ENCODE assay signal across 1 mouse cellular context in genomic region chr14:62867576-62867975, GRCm38 (mm10).
TF ChIP-seq lines count a peak whose summit lies in the region.

No protein-coding gene starts in this region.

TF ChIP-seq in CH12.LX, 34 proteins besides CTCF, POLR2A, EP300 and RAD21 (continued from another document):
- TF ChIP-seq TCF12 (IDR thresholded peaks at IDR 0.05; ENCODE audit: low read depth, low read length), result peak; percentile 75; the same call in 1 of the 2 replicates
- no peak for TF ChIP-seq JUN (IDR thresholded peaks at IDR 0.05; ENCODE audit: insufficient read depth, low read depth, low read length)
- no peak for TF ChIP-seq UBTF (IDR thresholded peaks at IDR 0.05; ENCODE audit: low read depth, low read length)
- no peak for TF ChIP-seq NRF1 (IDR thresholded peaks at IDR 0.05; ENCODE audit: low read depth, low read length)
- TF ChIP-seq PAX5 (IDR thresholded peaks at IDR 0.05; ENCODE audit: low read length), result no peak
- no peak for TF ChIP-seq KAT2A (IDR thresholded peaks at IDR 0.05; ENCODE audit: insufficient replicate concordance, low read length)
- TF ChIP-seq SIN3A (IDR thresholded peaks at IDR 0.05; ENCODE audit: low read length), result no peak
- 0 out of 2 replicates have a peak, but pooled peaks have one; percentile 21 for TF ChIP-seq ELF1 (IDR thresholded peaks at IDR 0.05; ENCODE audit: low read depth, low read length)
- TF ChIP-seq ETS1 (conservative IDR thresholded peaks at IDR 0.05; ENCODE audit: low read depth, low read length), result peak; percentile 68
- no peak for TF ChIP-seq JUND (conservative IDR thresholded peaks at IDR 0.05; ENCODE audit: low read depth, low read length)
- no peak for TF ChIP-seq MAX (IDR thresholded peaks at IDR 0.05; ENCODE audit: low read length)
- peak; percentile 33; the same call in 1 of the 2 replicates for TF ChIP-seq BHLHE40 (IDR thresholded peaks at IDR 0.05; ENCODE audit: low read depth, low read length)
- no peak for TF ChIP-seq ZC3H11A (IDR thresholded peaks at IDR 0.05; ENCODE audit: low read depth, low read length)
- no peak for TF ChIP-seq MAFK (IDR thresholded peaks at IDR 0.05; ENCODE audit: insufficient replicate concordance, low read length)
- TF ChIP-seq MEF2A (IDR thresholded peaks at IDR 0.05; ENCODE audit: borderline replicate concordance, low read depth, low read length), result no peak; the same call in 1 of the 2 replicates
- TF ChIP-seq USF1 (IDR thresholded peaks at IDR 0.05; ENCODE audit: low read depth, low read length), result no peak
